Mouse (Mus musculus): Measurements from ENCODE around the gene Gm4353. TPM values are rescaled to one million over a fixed set of nuclear protein-coding genes. Genes with fewer than 3 reads are reported as not detected.

Gene Gm4353
- polyA plus RNA-seq, 1 experiment from 2014 or later: 0.83 TPM

- H3K4me3 ChIP-seq (ENCODE audit: low read depth, low read length): peak overlapping the region; percentile 41; the same call in 1 of the 2 replicates
- ATAC-seq (ENCODE audit: low read depth): no peak
- H3K9ac ChIP-seq (replicated peaks; ENCODE audit: low read depth, low read length): no peak overlapping the region
- H3K4me2 ChIP-seq (ENCODE audit: low read depth, low read length): peak overlapping the region; percentile 98; the same call in 1 of the 2 replicates
- H3K27ac ChIP-seq (ENCODE audit: low read depth, low read length): no peak overlapping the region
- 0 out of 2 replicates have a peak, but pooled peaks cover 12% of the 10 kb centered on the region for H3K4me1 ChIP-seq (ENCODE audit: control insufficient read depth, insufficient read depth, low read length)
- H3K36me3 ChIP-seq (ENCODE audit: control insufficient read depth, insufficient read depth, low read length): no peaks in the 10 kb centered on the region
- peaks cover 21% of the 10 kb centered on the region for H3K27me3 ChIP-seq (ENCODE audit: control insufficient read depth, insufficient read depth, low read length)
- WGBS: under 1% methylated on average over 13 of the region's 13 CpGs
- H3K9me3 ChIP-seq (ENCODE audit: control insufficient read depth, low read length): no peaks in the 10 kb centered on the region
Measured at GRCm38 (mm10) chr7:116038024-116038423, 46.4 kb downstream of the Gm4353 start.

DNA sequence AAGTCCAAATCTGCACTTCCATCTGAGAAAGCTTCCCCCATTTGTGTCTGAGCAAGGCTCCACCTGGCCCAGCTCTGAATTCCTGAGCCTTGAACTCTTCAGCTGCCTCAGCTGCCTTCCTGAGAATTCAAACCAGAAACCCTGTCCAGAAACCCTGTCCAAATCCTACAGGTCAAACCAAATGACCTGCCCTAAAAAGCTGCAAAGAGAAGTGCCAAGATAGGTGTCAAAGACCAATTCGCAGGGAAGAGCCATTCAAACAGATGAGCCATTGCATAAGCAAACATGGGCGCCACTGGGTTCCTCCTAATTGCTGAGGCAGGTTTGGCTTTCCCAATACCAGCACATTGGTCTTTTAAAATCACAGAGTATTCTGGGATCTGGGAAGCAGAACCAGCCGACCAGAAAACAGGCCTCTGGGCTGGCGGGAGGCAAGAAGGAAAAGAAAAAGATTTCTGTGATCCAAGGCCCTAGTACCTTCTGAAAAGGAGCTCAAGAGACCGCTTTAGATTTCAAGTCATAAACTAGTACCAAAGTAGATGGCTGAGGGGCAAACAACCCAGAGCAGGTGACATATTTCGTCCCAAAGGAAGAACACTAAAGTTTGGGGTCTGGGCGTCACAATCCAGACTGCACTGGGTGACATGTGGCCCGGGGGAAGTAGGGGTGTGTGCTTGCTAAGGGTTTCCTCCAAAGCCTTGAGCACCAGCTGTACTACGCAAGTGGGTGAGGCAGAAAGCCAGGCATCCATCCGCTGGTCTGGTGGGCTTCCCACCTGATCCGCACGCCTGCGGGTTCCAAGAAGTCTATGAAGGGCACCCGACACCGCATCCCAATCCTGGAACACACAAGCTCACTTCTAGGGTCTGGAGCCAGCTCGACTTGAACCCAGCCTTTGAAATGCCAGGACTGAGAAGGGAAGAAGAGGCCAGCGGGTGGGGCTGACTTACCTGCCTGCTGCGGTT is 47.6 kb downstream of the Gm4353 start:
- 0 out of 2 replicates have a peak, but pooled peaks cover 15% of the 10 kb centered on the region for H3K4me1 ChIP-seq (ENCODE audit: control insufficient read depth, insufficient read depth, low read length)
- H3K4me2 ChIP-seq (ENCODE audit: low read depth, low read length): peak overlapping the region; percentile 98; the same call in 1 of the 2 replicates
- H3K9me3 ChIP-seq (ENCODE audit: control insufficient read depth, low read length): no peaks in the 10 kb centered on the region
- no peak overlapping the region for H3K4me3 ChIP-seq (ENCODE audit: low read depth, low read length)
- H3K27ac ChIP-seq (ENCODE audit: low read depth, low read length): no peak overlapping the region
- no peak for ATAC-seq (ENCODE audit: low read depth)
- no peak overlapping the region for H3K9ac ChIP-seq (replicated peaks; ENCODE audit: low read depth, low read length)
- 28% methylated on average over 18 of the region's 18 CpGs for WGBS
- H3K27me3 ChIP-seq (ENCODE audit: control insufficient read depth, insufficient read depth, low read length): peaks cover 21% of the 10 kb centered on the region
- H3K36me3 ChIP-seq (ENCODE audit: control insufficient read depth, insufficient read depth, low read length): no peaks in the 10 kb centered on the region

- no peak overlapping the region; the same call in 1 of the 2 replicates for H3K4me3 ChIP-seq (ENCODE audit: low read depth, low read length)
- H3K4me1 ChIP-seq (ENCODE audit: control insufficient read depth, insufficient read depth, low read length): peaks cover 23% of the 10 kb centered on the region; the same call in 1 of the 2 replicates
- H3K4me2 ChIP-seq (ENCODE audit: low read depth, low read length): peak overlapping the region; percentile 94; the same call in 1 of the 2 replicates
Measured at GRCm38 (mm10) chr7:116035504-116035903, 48.9 kb downstream of the Gm4353 start.

DNA sequence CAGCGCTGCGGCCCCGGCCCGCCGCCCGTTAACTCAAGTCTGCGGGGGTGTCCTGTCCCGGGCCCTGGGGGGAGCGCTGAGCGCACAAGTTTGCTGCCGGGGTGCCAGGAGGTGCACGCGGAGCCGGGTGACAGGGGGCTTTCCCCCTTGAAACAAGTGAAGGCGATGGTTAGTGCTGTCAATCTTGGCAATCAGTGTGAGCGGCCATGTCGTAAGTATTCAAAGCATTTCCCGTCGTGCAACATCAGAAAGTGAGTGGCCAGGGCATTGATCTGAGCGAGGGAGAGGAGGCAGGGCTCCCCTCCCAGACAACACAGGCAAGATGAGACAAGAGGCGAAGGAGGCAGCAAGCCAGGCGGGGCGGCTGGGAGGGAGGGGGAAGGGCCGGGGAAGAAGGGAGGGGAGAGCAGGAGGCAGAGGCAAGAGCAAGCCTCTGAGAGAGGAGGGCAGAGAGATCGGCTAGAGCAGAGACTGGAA is 50.1 kb downstream of the Gm4353 start:
- peak overlapping the region; percentile 74 for H3K27ac ChIP-seq (ENCODE audit: low read depth, low read length)
- no peaks in the 10 kb centered on the region for H3K36me3 ChIP-seq (ENCODE audit: control insufficient read depth, insufficient read depth, low read length)
- peaks cover 27% of the 10 kb centered on the region; the same call in 1 of the 2 replicates for H3K4me1 ChIP-seq (ENCODE audit: control insufficient read depth, insufficient read depth, low read length)
- H3K4me2 ChIP-seq (ENCODE audit: low read depth, low read length): peak overlapping the region; percentile 94
- H3K27me3 ChIP-seq (ENCODE audit: control insufficient read depth, insufficient read depth, low read length): peaks cover 25% of the 10 kb centered on the region
- H3K9ac ChIP-seq (replicated peaks; ENCODE audit: low read depth, low read length): peak overlapping the region; percentile 53; the same call in 1 of the 2 replicates
- WGBS: 2% methylated on average over 25 of the region's 25 CpGs
- H3K4me3 ChIP-seq (ENCODE audit: low read depth, low read length): peak overlapping the region; percentile 44
- H3K9me3 ChIP-seq (ENCODE audit: control insufficient read depth, low read length): no peaks in the 10 kb centered on the region
- peak; percentile 55 for ATAC-seq (ENCODE audit: low read depth)

More at GRCm38 (mm10) chr7:116035504-116035903, 48.9 kb downstream of the Gm4353 start:
- 30% methylated on average over 4 of the region's 4 CpGs for WGBS
- peaks cover 21% of the 10 kb centered on the region for H3K27me3 ChIP-seq (ENCODE audit: control insufficient read depth, insufficient read depth, low read length)
- H3K36me3 ChIP-seq (ENCODE audit: control insufficient read depth, insufficient read depth, low read length): no peaks in the 10 kb centered on the region
- H3K27ac ChIP-seq (ENCODE audit: low read depth, low read length): no peak overlapping the region
- no peaks in the 10 kb centered on the region for H3K9me3 ChIP-seq (ENCODE audit: control insufficient read depth, low read length)
- no peak for ATAC-seq (ENCODE audit: low read depth)
- H3K9ac ChIP-seq (replicated peaks; ENCODE audit: low read depth, low read length): no peak overlapping the region

DNA sequence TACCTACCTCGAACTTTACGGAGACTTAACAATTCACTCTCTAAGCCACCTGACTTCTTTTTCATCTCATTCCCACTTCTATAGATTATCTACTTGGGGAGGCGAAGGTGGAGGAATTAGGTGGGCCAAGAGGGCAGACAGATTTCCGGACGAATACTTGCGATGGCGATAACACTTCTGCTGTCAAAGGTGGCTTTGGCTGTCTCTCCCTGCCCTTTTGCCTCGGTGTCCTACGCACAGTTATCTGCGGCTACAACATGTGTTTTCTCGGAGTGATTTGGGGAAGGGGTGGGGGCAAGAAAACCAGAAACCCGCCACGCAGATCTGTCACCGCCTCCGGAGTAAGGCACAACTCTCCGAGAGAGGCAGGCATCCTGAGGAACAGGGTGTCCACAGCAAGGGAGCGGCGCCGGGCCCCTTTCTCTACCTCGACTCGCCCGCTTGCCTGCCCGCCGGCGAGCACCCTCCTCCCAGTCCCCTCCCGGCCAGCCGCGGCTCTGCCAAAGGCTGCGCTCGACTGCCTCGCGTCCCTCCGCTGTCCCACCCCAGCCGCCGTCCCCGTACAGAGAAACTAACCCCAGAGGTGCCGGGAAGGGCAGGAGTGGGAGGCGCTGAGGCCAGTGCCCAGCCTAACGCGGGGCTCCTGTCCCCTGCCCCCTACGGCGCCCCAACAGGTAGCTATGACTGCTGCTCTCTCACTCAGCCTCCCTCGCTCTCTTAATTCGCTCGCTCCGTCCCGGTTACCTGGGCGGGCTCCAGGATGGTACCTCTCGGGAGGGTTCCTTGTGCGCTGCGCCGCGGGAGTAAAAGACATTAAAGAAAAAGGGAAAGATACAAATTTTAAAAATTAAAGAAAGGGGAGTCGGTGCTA is 50.8 kb downstream of the Gm4353 start:
- H3K27me3 ChIP-seq (ENCODE audit: control insufficient read depth, insufficient read depth, low read length): peaks cover 21% of the 10 kb centered on the region

More for the DNA sequence above, 50.8 kb downstream of the Gm4353 start:
- WGBS: under 1% methylated on average over 54 of the region's 54 CpGs
- H3K36me3 ChIP-seq (ENCODE audit: control insufficient read depth, insufficient read depth, low read length): no peaks in the 10 kb centered on the region
- no peaks in the 10 kb centered on the region for H3K9me3 ChIP-seq (ENCODE audit: control insufficient read depth, low read length)
- peak overlapping the region; percentile 44 for H3K4me3 ChIP-seq (ENCODE audit: low read depth, low read length)
- H3K9ac ChIP-seq (replicated peaks; ENCODE audit: low read depth, low read length): peak overlapping the region; percentile 53
- H3K4me2 ChIP-seq (ENCODE audit: low read depth, low read length): peak overlapping the region; percentile 94
- ATAC-seq (ENCODE audit: low read depth): peak; percentile 38
- H3K27ac ChIP-seq (ENCODE audit: low read depth, low read length): peak overlapping the region; percentile 74
- peaks cover 23% of the 10 kb centered on the region; the same call in 1 of the 2 replicates for H3K4me1 ChIP-seq (ENCODE audit: control insufficient read depth, insufficient read depth, low read length)

Other genes starting within 250 kb of the Gm4353 start
- 40.9 and 51.2 TPM in 2 replicates for gene Sox6, start 45.8 kb downstream of the Gm4353 start, polyA plus RNA-seq (2014; fragmentation: Nextera tagmentation; extraction: Ambion mirVana)
- gene 1110004F10Rik, start 45.2 kb downstream of the Gm4353 start, polyA plus RNA-seq (2014; fragmentation: Nextera tagmentation; extraction: Ambion mirVana): 321 and 328 TPM in 2 replicates
- 4.5 and 6.1 TPM in 2 replicates for gene Plekha7, start 223.7 kb upstream of the Gm4353 start, polyA plus RNA-seq (2014; fragmentation: Nextera tagmentation; extraction: Ambion mirVana)
- 549 and 565 TPM in 2 replicates for gene Rps13, start 249.6 kb upstream of the Gm4353 start, polyA plus RNA-seq (2014; fragmentation: Nextera tagmentation; extraction: Ambion mirVana)